Mouse (Mus musculus): ENCODE results near the gene Bach2. TPM values are rescaled to one million over a fixed set of nuclear protein-coding genes. Genes with fewer than 3 reads are reported as not detected.

Bach2 gene
- total RNA-seq, 2 experiments from 2014 or later, result 20.8 to 25.8 TPM

GRCm38 (mm10) chr4:32326279-32326678 is 87.7 kb downstream of the Bach2 start:
- no peak for TF ChIP-seq CTCF (IDR thresholded peaks at IDR 0.05)
- H3K27ac ChIP-seq, result peak overlapping the region; percentile 69
- no peak overlapping the region; the same call in 1 of the 2 replicates for H3K4me3 ChIP-seq
- intact Hi-C loops (cut with DNase I), result no loop called here
- no peak for DNase-seq (ENCODE audit: extremely low spot score in 1 of 2, low spot score in 2 of 2)

GRCm38 (mm10) chr4:32326860-32327259 is 88.3 kb downstream of the Bach2 start:
- no peak for TF ChIP-seq CTCF (IDR thresholded peaks at IDR 0.05)
- intact Hi-C loops (cut with DNase I), result no loop called here
- DNase-seq (ENCODE audit: extremely low spot score in 1 of 2, low spot score in 2 of 2), result no peak
- Histone ChIP-seq H3K27ac (peak overlapping the region; percentile 69), H3K4me3 (no peak overlapping the region)

GRCm38 (mm10) chr4:32327626-32328025 is 89.0 kb downstream of the Bach2 start:
- DNase-seq (ENCODE audit: extremely low spot score in 1 of 2, low spot score in 2 of 2), result no peak
- no peak overlapping the region for H3K27ac ChIP-seq
- TF ChIP-seq CTCF (IDR thresholded peaks at IDR 0.05), result no peak
- intact Hi-C loops (cut with DNase I), result no loop called here
- H3K4me3 ChIP-seq, result no peak overlapping the region

GRCm38 (mm10) chr4:32328561-32328960 is 90.0 kb downstream of the Bach2 start:
- H3K4me3 ChIP-seq, result no peak overlapping the region
- no peak for DNase-seq (ENCODE audit: extremely low spot score in 1 of 2, low spot score in 2 of 2)
- intact Hi-C loops (cut with DNase I), result no loop called here
- no peak overlapping the region for H3K27ac ChIP-seq
- no peak for TF ChIP-seq CTCF (IDR thresholded peaks at IDR 0.05)

- TF ChIP-seq CTCF (IDR thresholded peaks at IDR 0.05), result no peak
- Histone ChIP-seq H3K27ac (no peak overlapping the region), H3K4me3 (no peak overlapping the region)
- no peak for DNase-seq (ENCODE audit: extremely low spot score in 1 of 2, low spot score in 2 of 2)
- intact Hi-C loops (cut with DNase I), result no loop called here
Observed at GRCm38 (mm10) chr4:32330584-32331314, 92.1 kb downstream of the Bach2 start.

- no peak for TF ChIP-seq CTCF (IDR thresholded peaks at IDR 0.05)
- Histone ChIP-seq H3K4me3 (no peak overlapping the region), H3K27ac (no peak overlapping the region)
- intact Hi-C loops (cut with DNase I), result no loop called here
- DNase-seq (ENCODE audit: extremely low spot score in 1 of 2, low spot score in 2 of 2), result no peak
Observed at GRCm38 (mm10) chr4:32332028-32332427, 93.4 kb downstream of the Bach2 start.

- intact Hi-C loops (cut with DNase I), result no loop called here
- Histone ChIP-seq H3K4me3 (no peak overlapping the region), H3K27ac (no peak overlapping the region)
- DNase-seq (ENCODE audit: extremely low spot score in 1 of 2, low spot score in 2 of 2), result no peak
- no peak for TF ChIP-seq CTCF (IDR thresholded peaks at IDR 0.05)
Observed at GRCm38 (mm10) chr4:32334131-32334530, 95.5 kb downstream of the Bach2 start.

- no peak for DNase-seq (ENCODE audit: extremely low spot score in 1 of 2, low spot score in 2 of 2)
- intact Hi-C loops (cut with DNase I), result no loop called here
- TF ChIP-seq CTCF (IDR thresholded peaks at IDR 0.05), result no peak
- Histone ChIP-seq H3K27ac (no peak overlapping the region), H3K4me3 (no peak overlapping the region)
Observed at GRCm38 (mm10) chr4:32334765-32335164, 96.2 kb downstream of the Bach2 start.

- Histone ChIP-seq H3K4me3 (no peak overlapping the region), H3K27ac (no peak overlapping the region)
- no peak for TF ChIP-seq CTCF (IDR thresholded peaks at IDR 0.05)
- DNase-seq (ENCODE audit: extremely low spot score in 1 of 2, low spot score in 2 of 2), result no peak
- intact Hi-C loops (cut with DNase I), result no loop called here
Observed at GRCm38 (mm10) chr4:32335659-32336058, 97.1 kb downstream of the Bach2 start.

GRCm38 (mm10) chr4:32336642-32337041 is 98.0 kb downstream of the Bach2 start:
- H3K4me3 ChIP-seq, result no peak overlapping the region
- no peak for DNase-seq (ENCODE audit: extremely low spot score in 1 of 2, low spot score in 2 of 2)
- no peak for TF ChIP-seq CTCF (IDR thresholded peaks at IDR 0.05)
- H3K27ac ChIP-seq, result no peak overlapping the region
- intact Hi-C loops (cut with DNase I), result no loop called here

- no peak for DNase-seq (ENCODE audit: extremely low spot score in 1 of 2, low spot score in 2 of 2)
- TF ChIP-seq CTCF (IDR thresholded peaks at IDR 0.05), result no peak
- intact Hi-C loops (cut with DNase I), result no loop called here
Observed at GRCm38 (mm10) chr4:32337638-32338037, 99.0 kb downstream of the Bach2 start.

GRCm38 (mm10) chr4:32338451-32338850 is 99.8 kb downstream of the Bach2 start:
- intact Hi-C loops (cut with DNase I), result no loop called here
- DNase-seq (ENCODE audit: extremely low spot score in 1 of 2, low spot score in 2 of 2), result no peak
- Histone ChIP-seq H3K4me3 (no peak overlapping the region), H3K27ac (no peak overlapping the region)
- no peak for TF ChIP-seq CTCF (IDR thresholded peaks at IDR 0.05)

More at GRCm38 (mm10) chr4:32337638-32338037, 99.0 kb downstream of the Bach2 start:
- H3K4me3 ChIP-seq, result no peak overlapping the region
- no peak overlapping the region for H3K27ac ChIP-seq

- no peak for TF ChIP-seq CTCF (IDR thresholded peaks at IDR 0.05)
- intact Hi-C loops (cut with DNase I), result no loop called here
- DNase-seq (ENCODE audit: extremely low spot score in 1 of 2, low spot score in 2 of 2), result no peak
Observed at GRCm38 (mm10) chr4:32340844-32341243, 102.2 kb downstream of the Bach2 start.

More at GRCm38 (mm10) chr4:32340844-32341243, 102.2 kb downstream of the Bach2 start:
- H3K27ac ChIP-seq, result no peak overlapping the region
- H3K4me3 ChIP-seq, result no peak overlapping the region
